Mouse (Mus musculus) CH12.LX (cell line): ENCODE results near the gene Gm5105.
A peak's percentile ranks its signal among the peaks of the same experiment; 100 is the strongest.

ENCODE experiments used
- CTCF ChIP-seq, 2 experiments: IDR thresholded peaks in 1 of 2; conservative IDR thresholded peaks in 1 of 2; 2 replicates each; pipeline ENCODE4 v1.5.1; 2011 to 2012; ENCODE audit warnings: low read depth in 2 of 2, low read length in 2 of 2, improper control_type of control experiment in 1 of 2, inconsistent platforms in 1 of 2, mild to moderate bottlenecking in 1 of 2, moderate library complexity in 1 of 2
- EP300 ChIP-seq: IDR thresholded peaks from 2 replicates; pipeline ENCODE4 v1.6.1; 2011; ENCODE audit warnings: low read length, improper control_type of control experiment
- NELFE ChIP-seq: IDR thresholded peaks from 2 replicates; pipeline ENCODE4 v1.6.1; 2011; ENCODE audit warnings: low read depth, low read length, improper control_type of control experiment

- no peak for TF ChIP-seq NELFE
- TF ChIP-seq CTCF (conservative IDR thresholded peaks at IDR 0.05 in 1 of 2, IDR thresholded peaks at IDR 0.05 in 1 of 2; ENCODE audit: low read depth in 2 of 2, low read length in 2 of 2), result no peak
- peak; percentile 32 for TF ChIP-seq EP300
Observed at GRCm38 (mm10) chr3:138003264-138003663, 63.9 kb downstream of the Gm5105 start.
